Mouse (Mus musculus): Measurements from ENCODE around the gene Rab35.

DNA sequence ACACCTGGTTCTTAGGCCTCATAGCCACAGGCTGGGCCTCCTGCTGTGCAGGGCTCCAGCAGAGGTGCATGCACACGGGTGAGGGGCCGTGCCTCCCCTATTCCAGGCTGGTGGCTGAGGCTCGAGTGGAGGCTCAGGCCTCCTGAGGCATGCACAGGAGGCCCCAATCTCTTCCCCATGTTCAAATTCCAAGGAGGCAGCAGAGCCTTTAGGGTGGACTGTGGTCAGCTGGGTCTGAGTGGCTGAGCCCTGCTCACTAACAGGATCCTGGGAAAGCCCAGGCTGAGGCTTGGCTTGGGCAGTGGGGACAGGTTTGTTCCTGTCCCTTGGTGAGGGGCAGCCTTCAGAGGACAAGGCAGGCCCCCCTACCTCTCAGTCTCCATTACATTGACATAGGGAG is 17.2 kb downstream of the Rab35 start:
- TF ChIP-seq CTCF (IDR thresholded peaks at IDR 0.05; ENCODE audit: low read depth, low read length) (no peak), POLR2A (IDR thresholded peaks at IDR 0.05; ENCODE audit: extremely low read depth, insufficient read depth, low read length) (no peak)

Measured in liver, adult 2 months (tissue).